Mouse (Mus musculus) thymus, adult 2 months (tissue): ENCODE results near the gene Vnn3.

ENCODE experiments used
- CTCF ChIP-seq: fragments of 200-500 bp; IDR thresholded peaks from 2 replicates; pipeline ENCODE4 v1.5.1; 2012; ENCODE audit warnings: mild to moderate bottlenecking, control low read depth, low read length, moderate library complexity, borderline replicate concordance; ENCODE audit not compliant: control insufficient read depth, poor library complexity, insufficient read depth; ENCODE audit errors: extremely low read depth
- POLR2A ChIP-seq: fragments of 200-500 bp; IDR thresholded peaks from 2 replicates; pipeline ENCODE4 v1.6.1; 2012; ENCODE audit warnings: mild to moderate bottlenecking, low read length, control low read depth, moderate library complexity; ENCODE audit not compliant: control insufficient read depth, poor library complexity, insufficient read depth; ENCODE audit errors: extremely low read depth

- TF ChIP-seq CTCF: no peak
- no peak for TF ChIP-seq POLR2A
These were observed 54.4 kb downstream of the Vnn3 start for GRCm38 (mm10) chr10:23905661-23906060.
